Mouse (Mus musculus) forebrain, embryonic 14.5 days (tissue): ENCODE data around the gene Gm10318. TPM values are rescaled to one million over a fixed set of nuclear protein-coding genes. Genes with fewer than 3 reads are reported as not detected.

Experiments
- ATAC-seq: fragments of 200-750 bp; cut with Nextera tagmentation; 2 replicates; pipeline ENCODE4 v1.8.0; 2017; ENCODE audit warnings: mild to moderate bottlenecking, moderate library complexity
- DNase-seq: peaks from one replicate; pipeline ENCODE4 v3.0.0-alpha.2; 2015; ENCODE audit warnings: low spot score
- H3K27ac ChIP-seq: fragments of 300-500 bp; sonication (generic); 2 replicates; pipeline ENCODE4 v1.5.1; 2014; ENCODE audit warnings: low read depth, mild to moderate bottlenecking, control low read depth, low read length, moderate library complexity
- H3K27me3 ChIP-seq: fragments of 300-500 bp; sonication (generic); replicated peaks from 2 replicates; pipeline ENCODE4 v1.6.1; 2014; ENCODE audit warnings: low read length, control low read depth, mixed read lengths; ENCODE audit not compliant: control insufficient read depth, insufficient read depth
- H3K36me3 ChIP-seq: fragments of 300-500 bp; sonication (generic); 2 replicates; pipeline ENCODE4 v1.6.1; 2014; ENCODE audit warnings: low read length, control low read depth; ENCODE audit not compliant: control insufficient read depth, insufficient read depth
- H3K4me1 ChIP-seq: fragments of 300-500 bp; sonication (generic); 2 replicates; pipeline ENCODE4 v1.6.1; 2014; ENCODE audit warnings: antibody characterized with exemption, low read length, control low read depth; ENCODE audit not compliant: control insufficient read depth, insufficient read depth
- H3K4me2 ChIP-seq: fragments of 300-500 bp; sonication (generic); 2 replicates; pipeline ENCODE4 v1.6.1; 2014; ENCODE audit warnings: mild to moderate bottlenecking, control low read depth, low read length
- H3K4me3 ChIP-seq: fragments of 300-500 bp; sonication (generic); 2 replicates; pipeline ENCODE4 v1.5.1; 2014; ENCODE audit warnings: low read depth, low read length, control low read depth
- H3K9ac ChIP-seq: fragments of 300-500 bp; sonication (generic); 2 replicates; pipeline ENCODE4 v1.6.1; 2014; ENCODE audit warnings: mild to moderate bottlenecking, low read length, control low read depth, moderate library complexity
- H3K9me3 ChIP-seq: fragments of 300-500 bp; sonication (generic); replicated peaks from 2 replicates; pipeline ENCODE4 v1.6.1; 2016; ENCODE audit warnings: low read length, control low read depth, mixed read lengths; ENCODE audit not compliant: control insufficient read depth
- WGBS: fragments of 180-500 bp; shearing (Covaris S2); extraction: QIAGEN DNeasy Blood & Tissue Kit; methylation state at CpG from one replicate; pipeline ENCODE4 v1.1.7; 2014; 5-methylcytosine and 5-hydroxymethylcytosine counted together
- polyA plus RNA-seq: library from polyadenylated mRNA; unstranded; fragments of >200 nt; fragmentation: Nextera tagmentation; extraction: Ambion mirVana; gene quantifications from 2 replicates; pipeline ENCODE4 v1.2.1, GENCODE M21; 2014

The Gm10318 gene
- polyA plus RNA-seq, 1 experiment from 2014 or later = not detected

DNA sequence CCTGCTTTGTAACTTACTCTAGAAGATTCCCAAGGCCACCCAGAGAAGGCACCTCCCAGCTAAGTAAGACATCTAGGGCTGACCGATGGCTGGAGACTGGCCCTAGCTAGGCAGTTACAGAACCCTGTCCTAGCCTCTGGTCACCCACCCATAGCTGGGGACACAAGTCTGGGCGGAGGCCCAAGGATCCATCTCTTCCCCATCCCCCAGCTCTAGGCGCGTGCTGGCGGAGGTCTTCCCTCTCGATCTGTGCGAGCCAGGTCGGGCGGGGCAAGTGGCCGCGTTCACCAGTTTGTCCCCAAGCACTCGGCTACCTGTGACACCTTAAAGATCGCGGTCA lies 49.2 kb downstream of the Gm10318 start:
- H3K9ac ChIP-seq = peak overlapping the region; percentile 71
- ATAC-seq (peak; percentile 35; the same call in 1 of the 2 replicates), DNase-seq (no peak)
- H3K27me3 ChIP-seq = no peaks in the 10 kb centered on the region
- H3K27ac ChIP-seq = 0 out of 2 replicates have a peak overlapping the region, but pooled peaks have one; percentile 1
- no peaks in the 10 kb centered on the region for H3K36me3 ChIP-seq
- peak overlapping the region; percentile 51 for H3K4me3 ChIP-seq
- H3K4me1 ChIP-seq = no peaks in the 10 kb centered on the region
- no peaks in the 10 kb centered on the region for H3K9me3 ChIP-seq
- H3K4me2 ChIP-seq = peak overlapping the region; percentile 82
- under 1% methylated on average over 14 of the region's 14 CpGs for WGBS

- no peaks in the 10 kb centered on the region for H3K9me3 ChIP-seq
- H3K4me2 ChIP-seq = peak within 1 kb of the TSS; percentile 82
- H3K27ac ChIP-seq = peak within 1 kb of the TSS; percentile 1; the same call in 1 of the 2 replicates
- peak within 1 kb of the TSS; percentile 71 for H3K9ac ChIP-seq
- no peaks in the 10 kb centered on the region for H3K27me3 ChIP-seq
- under 1% methylated on average over 46 of the region's 46 CpGs for WGBS
- no peaks in the 10 kb centered on the region for H3K4me1 ChIP-seq
- no peaks in the 10 kb centered on the region for H3K36me3 ChIP-seq
- H3K4me3 ChIP-seq = peak within 1 kb of the TSS; percentile 51
- peak; percentile 79 for ATAC-seq
- DNase-seq = peak; percentile 66
Measured at GRCm38 (mm10) chr10:77902211-77902893, 49.7 kb downstream of the Gm10318 start, which contains the start of gene Lrrc3. TSS of gene Lrrc3 (minus strand) at chr10:77902536.

GRCm38 (mm10) chr10:77902894-77903715 lies 50.4 kb downstream of the Gm10318 start:
- H3K9ac ChIP-seq = peak overlapping the region; percentile 71
- H3K4me1 ChIP-seq = no peaks in the 10 kb centered on the region
- H3K36me3 ChIP-seq = no peaks in the 10 kb centered on the region
- no peaks in the 10 kb centered on the region for H3K9me3 ChIP-seq
- 6% methylated on average over 35 of the region's 35 CpGs for WGBS
- ATAC-seq = peak; percentile 87
- peak; percentile 87 for DNase-seq
- H3K4me3 ChIP-seq = peak overlapping the region; percentile 51
- H3K4me2 ChIP-seq = peak overlapping the region; percentile 82
- no peaks in the 10 kb centered on the region for H3K27me3 ChIP-seq
- H3K27ac ChIP-seq = no peak overlapping the region; the same call in 1 of the 2 replicates

Other genes with a start within 250 kb of the Gm10318 start
- 277 and 308 TPM in 2 replicates for gene Sumo3, start 246.8 kb upstream of the Gm10318 start, polyA plus RNA-seq
- 1.7 and 16.2 TPM in 2 replicates for gene Gm49325, start 246.7 kb upstream of the Gm10318 start, polyA plus RNA-seq
- 72.6 and 73.6 TPM in 2 replicates for gene Ube2g2, start 230.6 kb upstream of the Gm10318 start, polyA plus RNA-seq
- gene Tspear, start 166.3 kb upstream of the Gm10318 start, polyA plus RNA-seq = 0.45 and 0.55 TPM in 2 replicates
- gene Gm19402, start 162.1 kb upstream of the Gm10318 start, polyA plus RNA-seq = not detected in 2 replicates
- gene Gm9508, start 155.6 kb upstream of the Gm10318 start, polyA plus RNA-seq = not detected in 2 replicates
- not detected in 2 replicates for gene Gm10272, start 146.2 kb upstream of the Gm10318 start, polyA plus RNA-seq
- gene Gm10024, start 141.4 kb upstream of the Gm10318 start, polyA plus RNA-seq = not detected in 2 replicates
- gene Gm10142, start 137.1 kb upstream of the Gm10318 start, polyA plus RNA-seq = not detected in 2 replicates
- gene Krtap12-1, start 132.3 kb upstream of the Gm10318 start, polyA plus RNA-seq = not detected in 2 replicates
- not detected in 2 replicates for gene Gm10100, start 126.4 kb upstream of the Gm10318 start, polyA plus RNA-seq
- not detected in 2 replicates for gene Gm18596, start 110.2 kb upstream of the Gm10318 start, polyA plus RNA-seq
- gene Gm9736, start 101.5 kb upstream of the Gm10318 start, polyA plus RNA-seq = not detected in 2 replicates
- gene Gm3233, start 93.2 kb upstream of the Gm10318 start, polyA plus RNA-seq = not detected in 2 replicates
- not detected in 2 replicates for gene Gm3238, start 81.5 kb upstream of the Gm10318 start, polyA plus RNA-seq
- not detected in 2 replicates for gene Gm7138, start 75.9 kb upstream of the Gm10318 start, polyA plus RNA-seq
- not detected in 2 replicates for gene Gm3250, start 70.3 kb upstream of the Gm10318 start, polyA plus RNA-seq
- not detected in 2 replicates for gene Gm7137, start 64.7 kb upstream of the Gm10318 start, polyA plus RNA-seq
- gene Gm9639, start 57.8 kb upstream of the Gm10318 start, polyA plus RNA-seq = not detected in 2 replicates
- not detected in 2 replicates for gene Gm19668, start 53.7 kb upstream of the Gm10318 start, polyA plus RNA-seq
- not detected in 2 replicates for gene Gm9507, start 41.0 kb upstream of the Gm10318 start, polyA plus RNA-seq
- not detected in 2 replicates for gene Gm2696, start 38.2 kb upstream of the Gm10318 start, polyA plus RNA-seq
- not detected in 2 replicates for gene Krtap10-4, start 25.8 kb upstream of the Gm10318 start, polyA plus RNA-seq
- not detected in 2 replicates for gene Krtap10-10, start 16.9 kb upstream of the Gm10318 start, polyA plus RNA-seq
- not detected in 2 replicates for gene Gm36176, start 6.1 kb upstream of the Gm10318 start, polyA plus RNA-seq
- not detected in 2 replicates for gene Gm3285, start 9.1 kb downstream of the Gm10318 start, polyA plus RNA-seq
- gene Lrrc3, start 49.7 kb downstream of the Gm10318 start, polyA plus RNA-seq = 6.4 and 8.4 TPM in 2 replicates
- gene Trpm2, start 117.7 kb downstream of the Gm10318 start, polyA plus RNA-seq = 1.4 and 2.8 TPM in 2 replicates
- gene 1810043G02Rik, start 125.7 kb downstream of the Gm10318 start, polyA plus RNA-seq = 31.0 and 35.0 TPM in 2 replicates
- 77.0 and 91.6 TPM in 2 replicates for gene Pfkl, start 157.2 kb downstream of the Gm10318 start, polyA plus RNA-seq
- not detected in 2 replicates for gene Dnmt3l, start 189.1 kb downstream of the Gm10318 start, polyA plus RNA-seq
- gene Aire, start 190.8 kb downstream of the Gm10318 start, polyA plus RNA-seq = 0.07 and 0.14 TPM in 2 replicates
- 0.47 and 0.60 TPM in 2 replicates for gene Icosl, start 216.4 kb downstream of the Gm10318 start, polyA plus RNA-seq